Comparison of ENCODE assay signal across 8 mouse cellular contexts in genomic region chr15:89430341-89430740, GRCm38 (mm10). TPM values are rescaled to one million over a fixed set of nuclear protein-coding genes. Genes with fewer than 3 reads are reported as not detected.
DNase-seq lines count a peak whose midpoint lies in the region; ATAC-seq and TF ChIP-seq lines count a peak whose summit lies in the region.

No protein-coding gene starts in this region.

- 43% methylated on average over 6 of the region's 6 CpGs for WGBS in heart, embryonic 15.5 days
- 49% methylated on average over 6 of the region's 6 CpGs for WGBS in embryonic facial prominence, embryonic 12.5 days
- WGBS in limb, embryonic 11.5 days, result 54% methylated on average over 6 of the region's 6 CpGs
- WGBS in small intestine, adult 2 months, result 31% methylated on average over 6 of the region's 6 CpGs

- TF ChIP-seq CTCF in E14TG2a.4 (conservative IDR thresholded peaks at IDR 0.05; ENCODE audit: low read length), result no peak
- no peak for TF ChIP-seq CTCF in small intestine, adult 2 months (IDR thresholded peaks at IDR 0.05; ENCODE audit: extremely low read depth, insufficient read length, insufficient replicate concordance, low read depth, low read length)

- no peak for TF ChIP-seq POLR2A in small intestine, adult 2 months (IDR thresholded peaks at IDR 0.05; ENCODE audit: low read depth, low read length)

- DNase-seq in heart, postnatal 36 days, result no peak
- DNase-seq in limb, embryonic 11.5 days (ENCODE audit: low spot score), result no peak
- DNase-seq in kidney, postnatal 10 days, result no peak

- H3K4me3 ChIP-seq in heart, embryonic 15.5 days, result peak overlapping the region; percentile 85
- H3K4me3 ChIP-seq in E14TG2a.4 (replicated peaks; ENCODE audit: low read length), result peak overlapping the region; percentile 92
- H3K4me3 ChIP-seq in embryonic facial prominence, embryonic 12.5 days, result peak overlapping the region; percentile 67
- peak overlapping the region; percentile 53 for H3K4me3 ChIP-seq in limb, embryonic 11.5 days (ENCODE audit: low read depth, low read length)
- H3K4me3 ChIP-seq in small intestine, adult 2 months (ENCODE audit: low read depth, low read length), result peak overlapping the region; percentile 72; the same call in 1 of the 2 replicates

- ATAC-seq in heart, embryonic 15.5 days (replicated peaks; ENCODE audit: insufficient number of reproducible peaks, insufficient read depth, low FRiP score, low read depth), result no peak
- no peak for ATAC-seq in embryonic facial prominence, embryonic 12.5 days (ENCODE audit: insufficient number of reproducible peaks, insufficient read depth, low FRiP score, low TSS enrichment)
- ATAC-seq in limb, embryonic 11.5 days (ENCODE audit: insufficient number of reproducible peaks, low FRiP score, low TSS enrichment, low read depth), result no peak
- ATAC-seq in monocyte, adult 5-6 weeks (replicated peaks; ENCODE audit: insufficient number of reproducible peaks, low FRiP score, low TSS enrichment, poor library complexity, severe bottlenecking), result no peak

- H3K9me3 ChIP-seq in heart, embryonic 15.5 days (replicated peaks), result no peaks in the 10 kb centered on the region
- H3K9me3 ChIP-seq in E14TG2a.4 (ENCODE audit: low read length), result no peaks in the 10 kb centered on the region
- no peaks in the 10 kb centered on the region for H3K9me3 ChIP-seq in embryonic facial prominence, embryonic 12.5 days
- no peaks in the 10 kb centered on the region for H3K9me3 ChIP-seq in limb, embryonic 11.5 days (ENCODE audit: control insufficient read depth, low read length)

- peak overlapping the region; percentile 96 for H3K27ac ChIP-seq in heart, embryonic 15.5 days
- H3K27ac ChIP-seq in embryonic facial prominence, embryonic 12.5 days, result peak overlapping the region; percentile 93
- H3K27ac ChIP-seq in limb, embryonic 11.5 days (replicated peaks; ENCODE audit: low read depth, low read length), result no peak overlapping the region
- H3K27ac ChIP-seq in small intestine, adult 2 months (ENCODE audit: insufficient read depth, low read depth, low read length), result peak overlapping the region; percentile 94

- H3K4me1 ChIP-seq in heart, embryonic 15.5 days (replicated peaks), result peaks cover 35% of the 10 kb centered on the region
- H3K4me1 ChIP-seq in E14TG2a.4 (replicated peaks; ENCODE audit: low read depth, low read length), result peaks cover 52% of the 10 kb centered on the region
- H3K4me1 ChIP-seq in embryonic facial prominence, embryonic 12.5 days, result peaks cover 16% of the 10 kb centered on the region
- peaks cover 9% of the 10 kb centered on the region for H3K4me1 ChIP-seq in limb, embryonic 11.5 days (ENCODE audit: control insufficient read depth, insufficient read depth, low read length)
- peaks cover 11% of the 10 kb centered on the region; the same call in 1 of the 2 replicates for H3K4me1 ChIP-seq in small intestine, adult 2 months (ENCODE audit: control insufficient read depth, insufficient read depth, insufficient read length, low read length)

- peak overlapping the region; percentile 76 for H3K9ac ChIP-seq in heart, embryonic 15.5 days
- peak overlapping the region; percentile 79 for H3K9ac ChIP-seq in embryonic facial prominence, embryonic 12.5 days
- 0 out of 2 replicates have a peak overlapping the region, but pooled peaks have one; percentile 54 for H3K9ac ChIP-seq in limb, embryonic 11.5 days (ENCODE audit: low read length)

- intact Hi-C loops in heart, postnatal 36 days (cut with DNase I), result loop anchor here (2.0 kb wide), 1 partner anchor 38 kb away; no protein-coding TSS in a partner anchor

- no peaks in the 10 kb centered on the region for H3K27me3 ChIP-seq in heart, embryonic 15.5 days
- peaks cover 5% of the 10 kb centered on the region; the same call in 1 of the 2 replicates for H3K27me3 ChIP-seq in E14TG2a.4 (ENCODE audit: insufficient read depth, low read length)
- 0 out of 2 replicates have a peak, but pooled peaks cover 2% of the 10 kb centered on the region for H3K27me3 ChIP-seq in embryonic facial prominence, embryonic 12.5 days
- H3K27me3 ChIP-seq in limb, embryonic 11.5 days (ENCODE audit: control insufficient read depth, insufficient read depth, low read length), result no peaks in the 10 kb centered on the region
- no peaks in the 10 kb centered on the region for H3K27me3 ChIP-seq in small intestine, adult 2 months (ENCODE audit: control insufficient read depth, insufficient read depth, low read length)

- H3K36me3 ChIP-seq in heart, embryonic 15.5 days, result peaks cover 8% of the 10 kb centered on the region; the same call in 1 of the 2 replicates
- H3K36me3 ChIP-seq in E14TG2a.4 (ENCODE audit: insufficient read depth, low read length), result peaks cover 22% of the 10 kb centered on the region
- H3K36me3 ChIP-seq in embryonic facial prominence, embryonic 12.5 days, result peaks cover 19% of the 10 kb centered on the region
- H3K36me3 ChIP-seq in limb, embryonic 11.5 days (ENCODE audit: control insufficient read depth, insufficient read depth, low read length), result peaks cover 2% of the 10 kb centered on the region; the same call in 1 of the 2 replicates
- H3K36me3 ChIP-seq in small intestine, adult 2 months (ENCODE audit: control insufficient read depth, insufficient read depth, low read length), result peaks cover 28% of the 10 kb centered on the region

- H3K4me2 ChIP-seq in heart, embryonic 15.5 days, result peak overlapping the region; percentile 79
- peak overlapping the region; percentile 84 for H3K4me2 ChIP-seq in embryonic facial prominence, embryonic 12.5 days (replicated peaks)
- H3K4me2 ChIP-seq in limb, embryonic 11.5 days (ENCODE audit: low read depth, severe bottlenecking), result peak overlapping the region; percentile 91

RNA-seq across cellular contexts. Expression of gene Chkb, which starts 0.6 kb away (rescaled TPM):
- 72.7 and 73.8 TPM in 2 replicates for polyA plus RNA-seq in heart, embryonic 15.5 days (2015; fragmentation: Nextera tagmentation; extraction: Ambion mirVana)
- 10 to 100 TPM; 51.2 to 57.0 TPM for total RNA-seq in heart, postnatal 36 days (2021)
- polyA plus RNA-seq in embryonic facial prominence, embryonic 12.5 days (2016; fragmentation: Nextera tagmentation; extraction: Ambion mirVana), result 60.2 and 68.7 TPM in 2 replicates
- 48.7 and 50.1 TPM in 2 replicates for polyA plus RNA-seq in limb, embryonic 11.5 days (2014; fragmentation: Nextera tagmentation; extraction: Ambion mirVana)
- 45.6 and 104 TPM in 2 replicates for polyA plus RNA-seq in small intestine, adult 2 months (2012; rRNA removed)
- 95.3 to 120 TPM (median 95.5 TPM) in 3 replicates for total RNA-seq in monocyte, adult 5-6 weeks (2017)

RNA-seq across cellular contexts. Expression of gene Gm44502, which starts 0.8 kb away (rescaled TPM):
- polyA plus RNA-seq in heart, embryonic 15.5 days (2015; fragmentation: Nextera tagmentation; extraction: Ambion mirVana), result 0.16 and 0.76 TPM in 2 replicates
- 10 to 100 TPM; 14.5 to 17.8 TPM for total RNA-seq in heart, postnatal 36 days (2021)
- 0.22 TPM in 1 of 2 replicates, not detected in the other for polyA plus RNA-seq in embryonic facial prominence, embryonic 12.5 days (2016; fragmentation: Nextera tagmentation; extraction: Ambion mirVana)
- not detected in 2 replicates for polyA plus RNA-seq in limb, embryonic 11.5 days (2014; fragmentation: Nextera tagmentation; extraction: Ambion mirVana)
- 3.0 and 5.0 TPM in 2 replicates for polyA plus RNA-seq in small intestine, adult 2 months (2012; rRNA removed)
- total RNA-seq in monocyte, adult 5-6 weeks (2017), result 0.76 to 1.2 TPM in 2 of 3 replicates, not detected in the other

RNA-seq across cellular contexts. Expression of gene C730034F03Rik, which starts 1.0 kb away (rescaled TPM):
- 3.3 and 3.9 TPM in 2 replicates for polyA plus RNA-seq in heart, embryonic 15.5 days (2015; fragmentation: Nextera tagmentation; extraction: Ambion mirVana)
- total RNA-seq in heart, postnatal 36 days (2021), result 1 to 10 TPM; 1.6 to 2.8 TPM
- polyA plus RNA-seq in embryonic facial prominence, embryonic 12.5 days (2016; fragmentation: Nextera tagmentation; extraction: Ambion mirVana), result 3.5 and 4.7 TPM in 2 replicates
- 1.7 and 2.0 TPM in 2 replicates for polyA plus RNA-seq in limb, embryonic 11.5 days (2014; fragmentation: Nextera tagmentation; extraction: Ambion mirVana)
- polyA plus RNA-seq in small intestine, adult 2 months (2012; rRNA removed), result 0.17 and 0.76 TPM in 2 replicates
- total RNA-seq in monocyte, adult 5-6 weeks (2017), result 9.7 to 24.4 TPM (median 15.7 TPM) in 3 replicates

RNA-seq across cellular contexts. Expression of gene Cpt1b, which starts 4.7 kb away (rescaled TPM):
- 169 and 195 TPM in 2 replicates for polyA plus RNA-seq in heart, embryonic 15.5 days (2015; fragmentation: Nextera tagmentation; extraction: Ambion mirVana)
- total RNA-seq in heart, postnatal 36 days (2021), result 100 to 1,000 TPM; 573 to 577 TPM
- 0.39 and 0.58 TPM in 2 replicates for polyA plus RNA-seq in embryonic facial prominence, embryonic 12.5 days (2016; fragmentation: Nextera tagmentation; extraction: Ambion mirVana)
- 1.0 and 1.2 TPM in 2 replicates for polyA plus RNA-seq in limb, embryonic 11.5 days (2014; fragmentation: Nextera tagmentation; extraction: Ambion mirVana)
- polyA plus RNA-seq in small intestine, adult 2 months (2012; rRNA removed), result 1.4 and 3.4 TPM in 2 replicates
- 0.75 to 8.6 TPM (median 1.8 TPM) in 3 replicates for total RNA-seq in monocyte, adult 5-6 weeks (2017)

RNA-seq across cellular contexts. Expression of gene Syce3, which starts 20.0 kb away (rescaled TPM):
- not detected in 2 replicates for polyA plus RNA-seq in heart, embryonic 15.5 days (2015; fragmentation: Nextera tagmentation; extraction: Ambion mirVana)
- not detected for total RNA-seq in heart, postnatal 36 days (2021)
- polyA plus RNA-seq in embryonic facial prominence, embryonic 12.5 days (2016; fragmentation: Nextera tagmentation; extraction: Ambion mirVana), result not detected in 2 replicates
- not detected in 2 replicates for polyA plus RNA-seq in limb, embryonic 11.5 days (2014; fragmentation: Nextera tagmentation; extraction: Ambion mirVana)
- 0.60 and 0.93 TPM in 2 replicates for polyA plus RNA-seq in small intestine, adult 2 months (2012; rRNA removed)
- total RNA-seq in monocyte, adult 5-6 weeks (2017), result not detected in 3 replicates
